Mouse (Mus musculus) adrenal gland, adult (tissue): ENCODE measurements at regions not wholly inside any gene's neighbourhood (a gene's known extent, or its start where the extent isn't known, plus 50 kb on each side); places are given as distances from the start of the nearest gene placed in this dataset.

Experiments used
- DNase-seq, 2 experiments: peaks; one replicate each; pipeline ENCODE4 v3.0.0; 2022 to 2023; ENCODE audit warnings: low spot score in 1 of 2; ENCODE audit not compliant: inconsistent age in 2 of 2

DNA sequence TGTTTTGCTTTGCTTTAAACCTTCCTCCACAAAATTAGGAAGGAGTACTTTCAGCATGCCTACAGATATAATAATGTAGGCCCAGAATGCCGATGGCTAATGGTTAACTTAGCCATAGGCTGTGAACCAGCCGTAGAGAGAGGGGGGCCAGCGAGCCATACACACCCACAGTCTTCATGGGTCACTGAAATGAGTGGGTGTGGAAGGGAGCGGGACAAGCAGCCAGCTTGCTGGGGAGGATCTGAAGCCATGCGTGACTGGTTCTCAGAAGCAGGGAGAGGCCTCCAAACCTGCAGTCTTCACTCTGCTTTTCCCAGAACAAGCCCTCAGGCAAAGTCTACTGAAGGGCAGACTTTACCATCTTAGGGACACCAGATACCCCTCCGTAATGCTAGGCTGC, 50.8 kb upstream of the Ptpn13 start:
- DNase-seq, result no peak

DNA sequence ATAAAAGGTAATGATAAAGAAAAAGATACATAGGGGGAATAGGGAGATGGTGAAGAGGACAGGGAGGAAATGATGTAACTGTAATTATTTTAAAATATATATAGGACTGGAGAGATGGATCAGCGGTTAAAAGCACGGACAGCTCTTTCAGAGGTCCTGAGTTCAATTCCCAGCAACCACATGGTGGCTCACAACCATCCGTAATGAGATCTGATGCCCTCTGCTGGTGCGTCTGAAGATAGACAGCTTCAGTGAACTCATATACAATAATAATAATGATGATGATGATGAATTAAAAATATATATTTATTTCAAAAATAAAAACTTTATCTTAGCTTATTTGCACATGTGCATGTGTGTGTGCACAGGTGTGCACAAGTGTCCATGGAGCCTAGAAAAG, 51.9 kb upstream of the Ptpn13 start:
- no peak for DNase-seq

DNA sequence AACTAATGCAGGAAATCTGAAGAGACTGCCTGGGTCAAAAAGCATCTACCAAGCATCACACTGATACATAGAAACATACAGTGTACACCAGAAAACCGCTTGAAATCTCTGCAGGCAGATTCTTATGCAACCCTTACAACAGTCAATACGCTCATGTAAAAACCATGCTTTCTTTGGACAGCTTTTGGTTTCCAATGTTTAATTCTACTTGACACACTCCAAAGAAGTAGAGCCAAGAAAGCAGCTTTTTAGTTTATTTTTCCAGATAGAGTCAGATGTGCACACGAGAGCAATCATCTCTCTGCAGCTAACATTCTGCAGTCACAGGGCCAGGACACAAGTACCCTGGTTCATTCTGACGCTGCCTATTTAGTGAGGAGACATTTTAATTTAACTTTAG, 54.5 kb upstream of the Ptpn13 start:
- DNase-seq, result no peak

DNA sequence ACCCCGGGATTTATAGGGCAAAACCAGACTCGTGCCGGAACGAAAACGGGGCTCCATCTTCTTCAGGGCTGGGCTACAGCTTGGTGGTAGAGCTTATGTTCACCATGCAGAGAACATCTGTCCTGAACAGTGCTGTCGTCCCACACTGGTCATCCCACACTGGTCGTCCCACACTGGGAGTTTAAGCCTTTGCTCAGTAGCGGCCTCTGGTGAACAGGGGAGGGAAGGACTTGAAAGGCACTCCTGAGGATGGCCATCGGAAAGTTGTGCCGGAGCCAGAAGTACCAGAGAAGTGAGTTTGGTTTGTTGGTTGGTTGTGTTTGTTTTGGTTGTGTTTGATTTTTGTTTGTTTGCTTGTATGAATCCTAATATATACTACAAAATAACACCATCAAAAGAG, 56.0 kb upstream of the Ptpn13 start:
- no peak for DNase-seq

DNA sequence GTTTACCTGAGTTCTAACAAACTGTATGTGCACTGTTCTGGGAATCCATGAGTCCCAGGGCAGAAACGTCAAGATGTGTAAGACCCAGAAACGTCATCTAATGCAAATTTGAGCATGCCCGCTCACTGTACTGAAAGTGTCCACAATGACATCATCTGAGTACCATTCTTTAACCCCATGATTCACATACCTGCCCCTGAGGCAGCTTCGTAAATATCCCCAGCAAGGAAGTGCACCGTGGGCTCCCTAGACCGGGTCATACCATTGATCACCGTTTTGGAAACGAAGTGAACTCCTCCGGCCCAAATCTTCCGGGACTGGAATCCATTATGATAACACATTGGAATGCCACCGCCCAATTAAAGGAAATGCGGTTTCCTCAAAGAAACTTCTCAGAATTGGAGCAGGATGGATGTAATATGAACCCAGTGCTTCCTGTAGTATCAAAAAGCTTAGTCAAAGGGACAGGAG, 57.8 kb upstream of the Ptpn13 start:
- DNase-seq, result no peak

DNA sequence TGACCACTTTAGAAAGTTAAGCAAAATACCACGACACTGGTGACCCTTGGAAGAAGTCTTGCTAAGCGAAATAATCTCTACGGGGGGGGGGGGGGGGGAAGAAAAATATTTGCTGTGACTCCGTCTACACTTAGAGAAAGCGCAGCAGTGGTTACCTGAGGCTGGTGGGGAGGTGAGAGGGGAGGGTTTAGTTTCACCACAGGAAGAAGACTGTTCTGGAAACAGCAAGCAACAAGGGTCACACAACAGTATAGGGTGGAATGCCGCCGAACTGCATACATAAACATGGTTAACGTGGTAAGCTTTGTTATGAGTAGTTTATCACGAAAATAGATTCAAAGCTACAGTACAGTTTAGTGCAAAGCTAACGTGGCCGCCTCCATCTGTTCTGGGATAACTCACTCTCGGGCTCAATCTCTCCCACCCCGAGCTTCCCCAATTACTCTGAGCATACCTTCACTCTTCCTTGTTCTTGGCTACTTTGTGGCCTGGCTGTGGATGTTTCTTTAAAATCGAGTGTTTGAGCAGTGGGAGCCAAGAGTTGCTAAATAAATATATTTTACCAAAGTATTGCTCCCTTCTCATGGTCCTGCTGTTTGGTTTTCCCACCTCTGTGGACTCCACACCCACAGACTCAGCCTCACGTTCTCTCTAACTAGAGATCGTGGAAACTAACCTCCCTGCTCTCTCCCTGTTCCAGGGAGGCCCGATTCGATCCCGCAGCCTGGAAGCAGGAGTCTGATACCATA, 59.1 kb upstream of the Ptpn13 start:
- no peak for DNase-seq

DNA sequence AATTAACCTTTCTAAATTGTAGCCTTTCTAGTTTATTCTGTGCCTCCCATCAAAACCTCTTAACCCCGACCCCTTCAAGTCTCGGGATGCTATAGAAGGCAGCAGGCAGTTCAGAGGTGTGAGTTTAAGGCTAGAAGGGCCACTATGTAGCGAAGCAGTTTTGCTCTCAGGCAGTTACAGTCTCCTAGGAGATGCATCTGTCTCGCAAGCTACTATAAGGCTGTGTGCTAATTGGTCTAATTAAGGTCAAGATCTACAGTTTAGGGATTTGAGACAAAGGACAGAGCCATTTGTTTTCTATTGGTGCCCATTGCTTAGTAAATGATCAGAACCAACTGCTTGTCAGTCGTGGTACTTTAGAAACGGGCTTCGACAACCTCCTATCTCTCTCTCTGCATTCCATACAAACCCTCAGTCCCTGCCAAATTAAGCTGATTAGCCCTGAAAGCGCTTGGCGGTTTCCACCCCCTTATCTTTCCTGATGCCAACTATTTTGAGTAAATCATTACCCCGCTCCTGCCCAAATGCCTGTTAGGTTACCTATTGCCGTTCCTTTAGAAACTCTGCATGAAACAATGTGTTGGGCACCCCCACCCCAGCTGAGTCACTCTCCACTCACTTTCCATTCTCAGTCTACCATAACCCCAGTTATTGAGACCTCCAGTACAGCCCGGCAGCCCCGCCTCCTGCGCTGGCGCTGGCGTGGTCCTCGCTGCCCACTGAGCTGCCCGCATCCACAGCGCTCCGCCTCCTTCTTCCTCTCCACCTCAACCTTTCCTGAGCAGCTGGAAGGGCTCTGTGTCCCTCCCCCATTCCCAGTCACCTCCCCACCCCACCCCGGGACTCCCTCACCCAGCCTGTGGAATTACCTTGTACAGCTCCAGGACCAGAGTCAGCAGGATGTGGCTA, 59.9 kb upstream of the Ptpn13 start:
- DNase-seq, result no peak

DNA sequence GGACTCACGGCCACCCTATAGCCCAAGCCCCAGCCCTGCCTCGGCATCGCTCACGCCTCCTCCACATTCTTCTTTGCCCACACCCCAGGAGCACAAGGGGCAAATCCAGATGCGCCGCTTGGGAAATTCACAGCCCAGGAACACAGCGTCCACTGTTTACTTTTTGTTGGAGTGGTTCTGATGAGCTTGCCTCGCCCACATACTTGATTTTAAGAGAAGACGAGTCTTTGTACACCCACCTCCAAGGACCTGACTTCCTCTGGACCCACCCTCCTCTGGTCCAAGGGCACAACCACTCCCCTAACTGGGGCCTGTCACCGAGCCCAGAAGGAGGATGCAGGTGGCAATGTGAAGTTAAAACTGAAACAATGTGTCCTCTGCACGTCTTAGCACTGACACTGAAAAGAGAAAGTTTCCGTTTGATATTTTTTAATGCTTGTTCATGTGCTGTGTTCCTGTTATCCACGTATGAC, 64.2 kb upstream of the Ptpn13 start:
- no peak for DNase-seq

DNA sequence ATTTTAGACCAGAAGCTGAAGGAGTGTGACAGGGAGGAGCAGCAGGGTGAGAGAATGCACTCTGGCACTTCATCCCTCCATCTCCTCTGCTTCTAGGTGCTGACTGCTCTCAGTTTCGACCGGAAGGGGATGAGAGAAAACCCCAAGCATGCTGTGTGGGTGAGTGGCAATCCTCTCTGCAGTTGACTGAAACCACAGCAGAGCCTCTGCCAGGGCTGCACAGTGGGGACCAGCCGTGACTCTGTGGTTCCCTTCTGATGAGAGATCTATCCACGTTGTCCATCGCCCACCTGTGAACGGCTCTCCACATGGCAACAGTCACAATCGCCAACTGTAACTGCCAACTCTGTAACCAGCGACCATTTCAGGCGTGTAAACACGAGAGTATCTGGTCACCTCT, 64.6 kb upstream of the Ptpn13 start:
- no peak for DNase-seq

DNA sequence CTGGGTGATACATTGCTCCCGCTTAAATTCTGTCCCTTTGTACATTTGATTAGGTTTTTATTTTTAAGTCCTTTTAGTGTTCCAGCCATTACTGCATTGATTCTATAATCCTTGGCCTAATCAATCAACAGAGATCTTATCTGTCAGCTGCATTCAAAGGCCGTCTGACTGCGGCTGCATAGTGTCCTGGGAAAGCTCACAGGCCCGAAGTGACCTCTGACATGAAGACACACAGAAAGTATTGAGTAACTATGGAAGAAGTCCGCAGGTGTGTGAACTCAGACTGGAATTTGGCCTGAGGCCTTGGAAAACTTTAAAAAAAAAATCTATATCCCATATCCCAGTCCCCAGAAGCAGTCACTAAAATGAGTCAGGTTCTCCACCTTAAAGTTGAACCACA, 67.4 kb upstream of the Ptpn13 start:
- no peak for DNase-seq

DNA sequence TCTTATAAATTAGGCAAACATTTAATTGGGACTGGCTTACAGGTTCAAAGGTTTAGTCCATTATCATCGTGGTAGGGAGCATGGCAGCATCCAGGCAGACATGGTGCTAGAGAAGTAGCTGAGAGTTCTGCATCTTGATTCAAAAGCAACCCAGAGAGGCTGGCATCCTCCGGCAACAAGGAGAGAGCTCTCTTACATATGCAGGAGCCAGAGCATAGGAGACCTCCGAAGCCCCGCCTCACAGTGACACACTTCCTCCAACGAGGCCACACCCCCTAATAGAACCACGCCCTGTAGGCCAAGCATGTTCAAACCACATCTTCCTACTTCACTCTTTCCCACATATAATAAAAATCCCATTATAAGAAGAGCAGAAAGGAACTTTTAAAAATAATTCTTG, 68.5 kb upstream of the Ptpn13 start:
- DNase-seq, result peak; percentile 36 to 55

DNA sequence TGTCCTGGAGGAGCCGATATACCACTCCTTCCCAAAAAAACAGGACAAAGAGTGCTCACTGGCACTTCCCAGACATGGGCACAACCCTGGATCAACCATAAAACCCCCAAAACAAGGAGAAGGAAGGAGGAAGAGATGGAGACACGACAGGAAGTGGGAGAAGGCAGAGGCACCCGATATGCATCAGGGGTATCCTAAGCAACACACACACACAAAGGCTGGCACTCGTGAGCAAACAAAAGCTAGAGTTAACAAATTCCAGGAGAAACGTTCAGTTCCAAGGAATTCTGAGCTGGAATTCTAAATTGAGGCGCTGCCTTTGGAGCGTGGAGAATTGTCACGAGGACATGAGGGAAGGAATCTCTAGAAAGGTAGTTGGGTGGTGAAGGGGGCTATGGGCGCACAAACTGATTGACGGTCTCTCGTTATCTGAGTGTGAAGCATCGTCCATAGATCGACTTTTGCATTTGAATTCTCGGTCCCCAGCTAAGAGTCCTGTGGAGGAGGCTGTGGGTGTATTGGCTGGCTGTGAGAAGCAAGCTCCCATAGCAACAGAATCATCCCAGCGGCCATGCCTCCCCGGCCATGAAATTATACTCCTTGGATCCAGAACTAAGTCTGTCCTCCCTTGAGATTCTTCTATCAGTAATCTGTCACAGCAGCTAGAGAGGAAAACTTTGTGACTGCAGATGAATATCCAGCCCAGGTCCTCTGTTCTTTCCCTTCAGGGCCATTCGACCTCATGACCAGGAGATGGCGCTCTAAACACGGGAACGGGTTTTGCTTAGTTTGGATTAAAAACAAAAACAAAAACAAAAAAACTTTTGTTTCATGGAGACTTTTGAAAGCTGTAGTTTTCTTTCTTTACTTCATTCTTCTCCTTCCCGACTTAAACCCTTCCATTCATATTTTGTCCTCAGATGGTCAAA, 69.4 kb upstream of the Ptpn13 start:
- peak; percentile 43 to 80 for DNase-seq

DNA sequence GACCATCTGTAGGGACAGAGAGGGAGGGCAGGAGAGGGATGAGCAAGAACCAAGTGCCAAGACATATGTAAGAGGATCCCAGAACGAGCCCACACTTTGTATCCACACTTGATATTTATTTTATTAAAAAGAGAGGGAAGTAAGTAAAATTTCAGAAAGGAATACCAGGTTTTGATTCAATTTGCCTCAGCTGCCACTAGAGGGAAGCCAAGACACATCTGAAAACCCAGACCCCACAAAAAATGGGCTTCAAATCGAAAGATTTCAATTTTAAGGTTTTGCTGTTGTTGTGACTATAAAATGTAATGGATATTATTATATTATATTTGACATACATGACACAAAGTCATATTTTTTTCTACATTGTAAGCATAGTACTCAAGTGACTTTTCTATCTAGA, 81.1 kb upstream of the Ptpn13 start:
- DNase-seq, result peak in 1 of 2 experiments; percentile 48

DNA sequence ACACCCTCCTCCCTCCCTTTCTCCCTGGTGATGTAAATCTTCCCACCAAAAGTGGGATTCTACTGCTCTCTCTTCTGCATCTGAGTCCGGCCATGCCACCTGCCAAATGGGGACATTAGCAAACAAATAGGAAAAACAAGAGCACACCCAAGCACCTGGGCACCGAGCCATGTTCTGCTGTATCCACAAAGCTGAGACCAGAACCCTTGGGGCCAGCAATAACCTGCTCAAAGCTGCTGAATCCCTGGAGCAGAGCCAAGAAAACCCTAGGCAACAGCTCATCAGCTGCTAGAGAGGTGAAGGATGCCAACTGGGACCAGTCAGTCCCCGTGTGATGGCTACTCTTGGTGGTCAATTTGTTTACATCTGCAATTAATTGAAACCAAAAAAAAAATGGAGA, 83.5 kb upstream of the Ptpn13 start:
- DNase-seq, result peak in 1 of 2 experiments; percentile 30

DNA sequence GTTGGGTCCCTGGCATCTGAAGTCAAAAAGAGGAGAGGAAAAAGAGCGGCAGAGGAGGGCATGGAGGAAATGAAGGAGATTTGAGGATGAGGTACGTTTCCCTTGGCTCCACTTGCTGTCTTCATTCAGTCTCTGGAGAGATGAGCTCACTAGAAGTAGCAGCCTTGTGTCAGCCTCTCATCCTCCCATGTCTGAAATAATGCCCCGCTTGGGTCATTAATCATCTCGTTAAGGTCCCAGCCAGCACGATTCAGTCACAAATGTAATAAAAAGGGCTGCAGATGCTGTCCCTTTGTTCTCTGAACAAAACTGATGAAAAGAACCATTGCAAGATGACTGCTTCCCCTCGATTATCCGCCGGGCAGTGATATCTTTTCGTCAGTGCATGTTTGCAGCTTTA, 84.4 kb upstream of the Ptpn13 start:
- DNase-seq, result no peak

DNA sequence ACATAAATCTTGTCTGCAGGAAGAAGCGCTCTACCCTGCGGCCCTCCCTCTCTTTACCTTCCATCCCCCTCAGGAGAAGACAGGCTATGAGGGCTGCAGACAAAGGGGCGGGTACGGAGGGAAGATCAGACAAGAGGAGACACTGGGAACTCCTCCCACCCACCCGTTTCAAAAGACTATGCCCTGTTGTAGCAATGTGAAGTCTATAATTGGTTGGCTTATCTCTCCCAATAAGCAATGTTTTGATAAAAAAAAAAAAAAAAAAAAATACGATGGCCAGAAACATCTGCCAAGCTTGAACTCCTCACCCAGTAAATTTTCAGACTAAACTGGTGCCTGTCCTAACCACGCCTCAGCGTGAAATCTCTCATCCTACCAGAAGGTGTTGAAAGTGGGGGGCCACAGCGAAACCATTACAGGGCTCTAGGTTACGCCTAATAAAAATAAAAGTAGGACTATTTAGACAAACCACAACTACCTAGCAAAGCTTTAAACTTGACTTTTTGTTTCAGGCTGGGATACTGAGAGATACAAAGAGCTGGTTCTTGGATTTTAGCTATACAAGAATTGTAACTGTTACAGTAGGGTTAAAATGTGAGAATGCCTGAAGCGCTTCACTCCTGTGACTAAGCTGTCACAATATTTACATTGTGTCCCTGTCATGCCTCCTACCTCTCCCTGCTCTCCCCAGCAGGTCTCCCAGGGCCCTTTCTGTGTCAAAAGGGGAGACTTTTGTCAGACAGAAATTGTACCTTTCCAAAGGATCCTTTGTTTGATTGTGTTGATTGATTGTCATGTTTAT, 88.1 kb upstream of the Ptpn13 start:
- no peak for DNase-seq

DNA sequence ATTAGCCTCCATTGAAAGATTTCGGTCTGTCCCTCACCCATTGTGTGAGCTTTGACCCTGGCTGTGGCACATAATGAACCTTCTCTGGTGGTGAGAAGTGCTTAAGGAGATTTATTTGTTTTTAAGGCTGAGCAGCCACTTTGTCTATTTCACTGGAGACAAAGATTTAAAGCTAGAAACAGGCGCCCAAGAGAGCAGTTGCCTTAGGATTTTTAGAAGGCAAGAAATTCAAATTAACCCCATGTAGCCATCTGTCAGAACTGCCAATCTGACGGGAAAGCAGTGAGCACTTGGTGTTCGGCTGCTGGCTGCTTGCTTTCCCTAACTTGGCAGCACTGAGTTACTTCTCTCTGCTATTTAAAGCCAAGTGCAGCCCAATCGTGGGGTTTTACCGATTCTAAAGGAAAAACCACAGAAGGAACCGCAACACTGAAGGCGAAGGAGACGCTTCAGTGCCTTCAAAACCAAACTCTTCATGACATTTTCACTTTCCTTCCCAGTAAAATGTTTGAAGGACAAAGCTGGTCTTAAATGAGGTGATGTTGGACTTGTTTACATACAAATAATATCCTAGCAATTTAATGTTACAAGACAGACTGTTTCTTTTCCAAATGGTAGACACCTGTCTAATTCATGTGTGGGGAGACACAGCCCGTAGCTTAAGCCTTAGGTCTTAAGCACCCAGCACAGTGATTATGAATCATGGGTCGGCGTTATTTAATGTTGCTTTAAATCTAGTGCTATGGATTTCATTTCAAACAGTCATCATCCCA, 88.9 kb upstream of the Ptpn13 start:
- DNase-seq, result no peak

DNA sequence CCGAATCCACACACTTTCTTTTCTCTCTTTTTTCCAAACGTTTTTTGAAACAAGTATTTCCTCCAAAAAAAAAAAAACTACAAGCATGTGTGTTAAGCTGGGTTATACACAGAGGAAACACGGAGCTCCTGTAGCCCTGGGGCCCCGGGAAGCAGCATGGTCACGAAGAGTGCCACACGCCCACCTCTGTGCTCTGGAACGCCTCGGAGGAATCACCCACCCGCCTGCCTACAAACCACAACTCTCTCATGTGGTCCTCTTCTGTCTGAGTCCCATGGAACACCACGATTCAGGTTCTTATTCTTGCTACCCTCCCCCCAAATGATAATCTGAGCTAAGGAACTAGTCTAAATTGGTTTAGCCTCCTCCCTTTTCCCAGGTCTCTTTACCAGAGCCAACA, 98.6 kb upstream of the Ptpn13 start:
- DNase-seq, result no peak

DNA sequence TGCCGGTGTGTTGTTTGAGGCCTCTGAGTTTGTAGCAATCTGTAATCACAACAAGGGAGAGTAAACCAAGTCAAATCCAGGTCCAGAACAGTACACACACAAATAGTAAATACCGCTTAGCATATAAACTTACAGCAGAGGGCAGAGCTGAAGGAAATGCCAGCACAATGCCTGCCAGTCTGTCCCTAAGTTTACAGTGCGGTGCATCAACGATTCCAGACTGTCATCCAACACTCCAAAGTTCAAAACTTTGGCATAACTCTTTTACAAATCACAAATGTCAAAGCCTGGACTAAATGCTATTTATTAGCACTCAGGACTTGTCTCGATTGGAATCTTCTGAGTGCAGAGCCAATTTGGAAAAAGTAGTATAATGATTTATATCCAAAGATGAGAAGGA, 104.7 kb upstream of the Ptpn13 start:
- no peak for DNase-seq
